Mouse (Mus musculus) MEL (cell line): ENCODE measurements around the gene Gm20388. TPM values are rescaled to one million over a fixed set of nuclear protein-coding genes. Genes with fewer than 3 reads are reported as not detected.

ENCODE experiments used
- DNase-seq: peaks from one replicate; pipeline ENCODE4 v3.0.0; 2011; ENCODE audit warnings: low read depth, low spot score
- H3K27ac ChIP-seq: 2 replicates; pipeline ENCODE4 v1.5.1; 2012; ENCODE audit warnings: low read depth, mild to moderate bottlenecking, control low read depth, low read length, moderate library complexity; ENCODE audit not compliant: control insufficient read depth
- H3K27me3 ChIP-seq, 2 experiments: fragments of 150-350 bp in 1 of 2; sonication (generic) in 1 of 2; 2 replicates each; pipeline ENCODE4 v1.6.1; 2012; ENCODE audit warnings: low read length in 2 of 2, mild to moderate bottlenecking in 2 of 2, improper control_type of control experiment in 1 of 2, moderate library complexity in 1 of 2; ENCODE audit not compliant: insufficient read depth in 2 of 2, control insufficient read depth in 1 of 2
- H3K36me3 ChIP-seq, 2 experiments: 2 replicates each; pipeline ENCODE4 v1.6.1; 2012 to 2014; ENCODE audit warnings: low read length in 2 of 2, improper control_type of control experiment in 1 of 2, inconsistent platforms in 1 of 2, mild to moderate bottlenecking in 1 of 2; ENCODE audit not compliant: insufficient read depth in 2 of 2, control insufficient read depth in 1 of 2
- H3K4me1 ChIP-seq, 2 experiments: fragments of 150-350 bp in 1 of 2; sonication (generic) in 1 of 2; 2 replicates each; pipeline ENCODE4 v1.6.1; 2012; ENCODE audit warnings: low read length in 2 of 2, improper control_type of control experiment in 1 of 2, mild to moderate bottlenecking in 1 of 2; ENCODE audit not compliant: insufficient read depth in 2 of 2, control insufficient read depth in 1 of 2
- H3K4me3 ChIP-seq, 2 experiments: fragments of 150-350 bp in 1 of 2; sonication (generic) in 1 of 2; 2 replicates each; pipeline ENCODE4 v1.5.1; 2012; ENCODE audit warnings: low read depth in 2 of 2, low read length in 2 of 2, mild to moderate bottlenecking in 2 of 2, moderate library complexity in 2 of 2, control low read depth in 1 of 2, improper control_type of control experiment in 1 of 2; ENCODE audit not compliant: control insufficient read depth in 1 of 2, insufficient read depth in 1 of 2
- H3K79me2 ChIP-seq: 2 replicates; pipeline ENCODE4 v1.6.1; 2012; ENCODE audit warnings: mild to moderate bottlenecking, low read length, moderate library complexity; ENCODE audit not compliant: control insufficient read depth, poor library complexity, insufficient read depth
- H3K9ac ChIP-seq: 2 replicates; pipeline ENCODE4 v1.6.1; 2012; ENCODE audit warnings: low read depth, mild to moderate bottlenecking, control low read depth, low read length, moderate library complexity; ENCODE audit not compliant: control insufficient read depth, poor library complexity, severe bottlenecking
- H3K9me3 ChIP-seq: fragments of 150-350 bp; sonication (generic); replicated peaks from 2 replicates; pipeline ENCODE4 v1.6.1; 2012; ENCODE audit warnings: mild to moderate bottlenecking, low read length, improper control_type of control experiment, moderate library complexity; ENCODE audit not compliant: insufficient read depth
- CHD1 ChIP-seq: IDR thresholded peaks from 2 replicates; pipeline ENCODE4 v1.6.1; 2012; ENCODE audit warnings: low read depth, mild to moderate bottlenecking, inconsistent platforms, low read length, improper control_type of control experiment
- CTCF ChIP-seq, 3 experiments: IDR thresholded peaks in 2 of 3; conservative IDR thresholded peaks in 1 of 3; 2 replicates each; pipeline ENCODE4 v1.5.1; 2011 to 2012; ENCODE audit warnings: low read length in 3 of 3, low read depth in 2 of 3, mild to moderate bottlenecking in 2 of 3, improper control_type of control experiment in 1 of 3, inconsistent platforms in 1 of 3, mixed read lengths in 1 of 3, moderate library complexity in 1 of 3; ENCODE audit not compliant: control insufficient read depth in 1 of 3, insufficient read depth in 1 of 3, poor library complexity in 1 of 3, severe bottlenecking in 1 of 3
- GABPA ChIP-seq: IDR thresholded peaks from 2 replicates; pipeline ENCODE4 v1.6.1; 2012; ENCODE audit warnings: low read depth, mild to moderate bottlenecking, inconsistent platforms, low read length, improper control_type of control experiment, moderate library complexity
- GATA1 ChIP-seq: IDR thresholded peaks from 2 replicates; pipeline ENCODE4 v1.6.1; 2011; ENCODE audit warnings: low read depth, low read length, improper control_type of control experiment
- JUND ChIP-seq: IDR thresholded peaks from 2 replicates; pipeline ENCODE4 v1.6.1; 2011; ENCODE audit warnings: low read depth, mild to moderate bottlenecking, improper control_type of control experiment, low read length
- MAFK ChIP-seq: IDR thresholded peaks from 2 replicates; pipeline ENCODE4 v1.6.1; 2011; ENCODE audit warnings: low read depth, mild to moderate bottlenecking, low read length, improper control_type of control experiment, borderline replicate concordance
- MAX ChIP-seq: IDR thresholded peaks from 2 replicates; pipeline ENCODE4 v1.6.1; 2011; ENCODE audit warnings: low read length, improper control_type of control experiment
- MXI1 ChIP-seq: IDR thresholded peaks from 2 replicates; pipeline ENCODE4 v1.6.1; 2011; ENCODE audit warnings: mild to moderate bottlenecking, low read depth, low read length, improper control_type of control experiment
- MYB ChIP-seq: IDR thresholded peaks from 2 replicates; pipeline ENCODE4 v1.6.1; 2011; ENCODE audit warnings: mild to moderate bottlenecking, low read depth, low read length, improper control_type of control experiment
- MYC ChIP-seq: IDR thresholded peaks from 2 replicates; pipeline ENCODE4 v1.6.1; 2011; ENCODE audit warnings: low read depth, mild to moderate bottlenecking, low read length, improper control_type of control experiment, moderate library complexity
- NELFE ChIP-seq: IDR thresholded peaks from 2 replicates; pipeline ENCODE4 v1.6.1; 2011; ENCODE audit warnings: low read depth, low read length, improper control_type of control experiment
- RAD21 ChIP-seq: IDR thresholded peaks from 2 replicates; pipeline ENCODE4 v1.6.1; 2011; ENCODE audit warnings: mild to moderate bottlenecking, low read depth, low read length, improper control_type of control experiment
- polyA plus RNA-seq, 2 experiments: library from polyadenylated mRNA; stranded (reverse) in 1 of 2; unstranded in 1 of 2; fragments of >175 nt in 1 of 2; fragments of >200 nt in 1 of 2; gene quantifications; 2 replicates each; pipeline versions ENCODE4 v1.2.1 to v1.2.4; 2012; ENCODE audit warnings: low replicate concordance in 2 of 2, low read depth in 1 of 2; ENCODE audit not compliant: insufficient read length in 2 of 2, insufficient read depth in 1 of 2, missing spikeins in 1 of 2
- total RNA-seq: library from RNA; depleted of rRNA; stranded (reverse); fragments of 300-350 nt; gene quantifications from 2 replicates; pipeline ENCODE4 v1.2.3, GENCODE M21; 2012

The Gm20388 gene
- total and polyA plus RNA-seq, 3 experiments: 11.1 to 17.8 TPM; not detected in 1

GRCm38 (mm10) chr8:120753476-120753875 lies 842.8 kb downstream of the Gm20388 start:
- no peaks in the 10 kb centered on the region; a peak in 1 of 4 replicates for H3K27me3 ChIP-seq
- H3K79me2 ChIP-seq: no peaks in the 10 kb centered on the region
- no peaks in the 10 kb centered on the region for H3K9me3 ChIP-seq
- no peak for DNase-seq
- H3K9ac ChIP-seq: no peak overlapping the region
- H3K4me3 ChIP-seq: no peak overlapping the region
- H3K4me1 ChIP-seq: no peaks in the 10 kb centered on the region
- TF ChIP-seq GABPA (no peak), NELFE (no peak)
- no peak overlapping the region for H3K27ac ChIP-seq
- H3K36me3 ChIP-seq: no peaks in the 10 kb centered on the region

DNA sequence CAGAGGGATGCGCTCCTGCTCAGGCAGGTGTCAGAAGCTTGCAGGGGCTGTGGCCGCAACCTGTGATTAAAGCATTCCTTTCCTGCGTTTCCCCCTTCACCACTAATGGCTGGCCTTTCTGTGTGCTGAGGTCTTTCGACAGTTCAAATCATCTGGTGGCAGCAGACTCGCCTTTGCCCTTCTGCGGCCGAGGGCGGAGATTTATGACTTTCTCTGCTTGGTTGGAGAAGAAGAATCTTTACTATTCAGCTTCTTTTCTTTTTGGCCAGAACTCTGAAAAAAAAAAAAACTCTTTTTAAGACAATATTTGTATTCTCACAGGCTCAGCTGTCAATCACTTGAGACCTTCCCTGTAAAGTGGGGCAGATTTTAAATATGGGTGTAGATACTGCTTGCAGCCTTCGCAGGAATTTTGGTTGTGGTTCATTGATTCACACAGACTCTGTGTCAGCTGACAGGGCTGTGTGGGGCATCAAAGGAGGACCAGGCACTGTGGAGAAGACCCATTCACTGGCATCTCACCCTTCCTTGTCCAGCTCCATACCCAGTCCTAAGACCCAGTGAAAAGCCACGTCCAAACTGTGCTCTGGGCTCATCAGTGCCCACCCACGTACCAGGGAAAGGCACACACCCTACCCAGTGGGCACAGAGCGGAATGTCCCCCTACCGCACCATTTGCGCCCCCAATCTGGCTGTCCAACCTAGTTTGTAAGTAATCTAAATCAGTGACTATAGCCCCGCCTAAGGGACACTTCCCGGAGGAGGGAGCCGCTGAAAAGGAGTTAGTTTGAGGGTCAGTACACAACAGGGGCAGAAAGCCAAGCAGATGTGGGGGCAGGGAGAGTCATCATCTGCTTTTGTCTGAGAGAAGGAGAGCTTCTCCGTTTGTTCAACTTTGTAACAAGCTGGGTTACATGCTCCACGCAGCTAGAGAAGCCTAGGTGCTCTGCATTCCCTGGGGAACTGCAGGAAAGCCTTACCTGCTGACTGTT lies 845.0 kb downstream of the Gm20388 start:
- Histone ChIP-seq H3K9ac (no peak overlapping the region), H3K36me3 (no peaks in the 10 kb centered on the region), H3K4me3 (no peak overlapping the region), H3K27ac (no peak overlapping the region), H3K27me3 (no peaks in the 10 kb centered on the region; a peak in 1 of 4 replicates), H3K79me2 (no peaks in the 10 kb centered on the region), H3K4me1 (no peaks in the 10 kb centered on the region), H3K9me3 (no peaks in the 10 kb centered on the region)
- TF ChIP-seq GABPA: no peak
- DNase-seq: no peak

DNA sequence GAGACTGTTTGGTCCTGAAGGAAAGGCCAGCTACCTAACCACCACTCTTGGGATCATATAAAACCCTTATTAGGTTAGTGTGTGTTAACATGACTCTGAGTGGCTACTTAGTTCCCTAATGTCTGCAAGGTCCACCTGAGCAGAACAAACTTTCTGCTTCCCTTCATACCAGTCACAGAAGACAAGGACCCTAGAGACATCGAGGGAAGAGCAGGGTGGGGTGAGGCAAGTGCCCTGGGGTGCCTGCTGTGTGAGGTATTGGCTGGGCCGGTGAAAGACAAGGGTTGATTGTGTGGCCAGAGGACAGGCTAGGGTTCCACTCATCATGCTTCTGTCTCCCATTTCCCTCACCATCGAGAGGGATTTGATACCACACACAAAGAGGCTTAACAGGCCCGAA lies 847.4 kb downstream of the Gm20388 start:
- Histone ChIP-seq H3K9me3 (no peaks in the 10 kb centered on the region), H3K27me3 (no peaks in the 10 kb centered on the region; a peak in 1 of 4 replicates), H3K9ac (no peak overlapping the region), H3K79me2 (no peaks in the 10 kb centered on the region), H3K4me3 (no peak overlapping the region), H3K4me1 (no peaks in the 10 kb centered on the region), H3K36me3 (no peaks in the 10 kb centered on the region), H3K27ac (no peak overlapping the region)
- no peak for DNase-seq
- TF ChIP-seq MYC: no peak
- TF ChIP-seq JUND: no peak
- no peak for TF ChIP-seq MYB
- TF ChIP-seq MXI1: no peak
- TF ChIP-seq MAFK: no peak
- no peak for TF ChIP-seq GATA1
- TF ChIP-seq NELFE: no peak
- no peak for TF ChIP-seq CTCF (IDR thresholded peaks at IDR 0.05 in 2 of 3, conservative IDR thresholded peaks at IDR 0.05 in 1 of 3; ENCODE audit: control insufficient read depth in 1 of 3, insufficient read depth in 1 of 3, low read depth in 2 of 3, low read length in 3 of 3, poor library complexity in 1 of 3, severe bottlenecking in 1 of 3)
- TF ChIP-seq MAX: no peak
- TF ChIP-seq RAD21: no peak
- TF ChIP-seq CHD1: no peak
